Mouse (Mus musculus) MEL-GATA-1-ER (cell line): Measurements from ENCODE around the gene Gm44502.
"Not testable (repeated sequence)": the region's sequence is repeated elsewhere in the genome, so short reads cannot be mapped to it uniquely, and the experiment has no call there.

Experiments
- DNase-seq: peaks from one replicate; pipeline ENCODE4 v3.0.0-alpha.2; 2012; ENCODE audit warnings: low read depth; ENCODE audit errors: extremely low read depth

Gm44502 gene

GRCm38 (mm10) chr15:89453865-89454478 is 24.5 kb upstream of the Gm44502 start, which contains the start of gene Mapk8ip2:
Gene Mapk8ip2, plus strand, starts transcription at chr15:89453913.
- no peak for DNase-seq

- no peak for DNase-seq
Observed at GRCm38 (mm10) chr15:89452906-89453864, 23.7 kb upstream of the Gm44502 start.

DNA sequence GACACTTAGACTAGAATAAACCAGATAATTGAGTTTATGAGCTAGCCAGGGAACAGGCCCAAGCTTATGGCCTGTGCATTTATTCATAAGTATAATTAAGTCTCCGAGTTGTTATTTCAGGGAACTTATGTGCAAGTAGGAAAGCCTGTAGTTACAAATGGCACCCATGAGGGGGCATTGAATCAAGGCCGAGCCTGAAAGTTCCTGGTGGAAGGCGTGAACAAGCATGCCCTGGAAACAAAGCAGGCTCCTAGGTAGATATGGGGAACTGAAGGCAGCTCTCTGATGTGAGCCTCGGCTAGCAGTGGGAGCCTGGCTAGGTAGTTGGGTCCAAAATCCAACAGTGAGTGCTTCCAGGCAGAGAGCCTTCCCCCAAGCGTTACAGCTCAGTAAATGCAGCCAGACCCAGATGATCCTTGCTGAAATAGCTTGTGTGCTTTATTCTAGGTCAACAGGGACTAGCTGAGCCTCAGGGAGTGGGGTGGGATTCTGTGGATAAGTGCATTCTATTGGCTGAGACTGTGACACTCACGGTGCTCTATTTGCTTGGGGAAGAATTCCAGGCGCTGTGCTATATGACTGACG is 13.1 kb upstream of the Gm44502 start:
- no peak for DNase-seq

GRCm38 (mm10) chr15:89435878-89436277 is 6.4 kb upstream of the Gm44502 start:
- no peak for DNase-seq

DNA sequence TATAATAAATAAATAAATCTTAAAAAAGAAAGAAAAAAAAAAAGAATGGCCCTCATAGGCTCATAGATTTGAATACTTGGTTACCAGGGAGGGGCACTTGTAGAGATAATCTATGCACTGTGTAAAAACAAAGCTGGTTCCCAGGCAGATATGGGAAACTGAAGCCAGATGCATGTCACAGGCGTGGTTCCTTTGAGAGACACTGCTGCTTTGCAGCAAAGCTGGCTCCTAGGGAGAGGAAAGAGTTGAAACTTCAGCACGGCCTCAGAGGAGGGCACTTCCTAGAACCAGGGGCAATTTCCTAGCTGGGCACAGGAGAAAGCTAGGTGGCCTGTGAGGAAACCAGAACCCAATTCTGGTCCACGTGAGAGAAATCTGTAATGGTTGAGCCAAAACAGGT is 4.6 kb upstream of the Gm44502 start:
- no peak for DNase-seq

GRCm38 (mm10) chr15:89432946-89433345 is 3.5 kb upstream of the Gm44502 start:
- DNase-seq: no peak

DNA sequence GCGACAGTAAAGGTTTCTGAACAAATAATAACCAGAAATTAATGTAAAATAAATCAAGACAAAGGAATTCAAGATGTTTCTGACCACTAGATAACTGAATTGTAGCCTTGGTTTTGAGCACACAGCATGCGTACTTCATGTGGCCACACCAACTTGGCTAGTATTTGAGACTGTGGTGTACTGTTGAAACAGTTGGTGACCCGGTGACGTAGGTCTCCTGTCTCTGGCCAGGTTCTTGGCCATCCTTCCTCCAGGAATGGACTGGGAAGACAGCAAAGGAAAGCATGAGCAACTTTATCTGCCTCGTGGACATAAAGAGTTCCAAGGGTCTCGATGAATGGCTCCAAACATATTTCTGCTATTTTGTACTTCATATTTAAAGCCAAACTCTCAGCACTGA is 2.3 kb upstream of the Gm44502 start:
- DNase-seq: no peak

DNA sequence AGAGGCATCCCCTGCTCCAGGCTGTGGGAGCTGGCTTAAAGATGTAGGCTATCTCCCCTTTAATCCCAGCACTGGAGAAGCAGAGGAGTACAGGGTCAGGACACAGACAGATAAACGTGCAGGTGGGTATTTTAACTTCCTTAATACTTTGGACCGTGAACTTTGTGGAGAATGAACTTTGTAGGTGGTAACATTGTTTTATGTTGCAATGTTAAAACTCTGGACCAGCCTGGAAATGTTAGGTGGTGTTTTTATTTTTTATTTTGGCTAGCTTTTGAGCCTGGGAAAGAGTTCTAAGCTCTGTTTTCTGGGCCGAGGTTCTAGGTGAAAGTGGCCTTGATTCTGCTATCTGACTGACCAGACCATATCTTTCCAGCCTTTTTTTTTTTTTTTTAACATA is 1.8 kb upstream of the Gm44502 start:
- no peak for DNase-seq

DNA sequence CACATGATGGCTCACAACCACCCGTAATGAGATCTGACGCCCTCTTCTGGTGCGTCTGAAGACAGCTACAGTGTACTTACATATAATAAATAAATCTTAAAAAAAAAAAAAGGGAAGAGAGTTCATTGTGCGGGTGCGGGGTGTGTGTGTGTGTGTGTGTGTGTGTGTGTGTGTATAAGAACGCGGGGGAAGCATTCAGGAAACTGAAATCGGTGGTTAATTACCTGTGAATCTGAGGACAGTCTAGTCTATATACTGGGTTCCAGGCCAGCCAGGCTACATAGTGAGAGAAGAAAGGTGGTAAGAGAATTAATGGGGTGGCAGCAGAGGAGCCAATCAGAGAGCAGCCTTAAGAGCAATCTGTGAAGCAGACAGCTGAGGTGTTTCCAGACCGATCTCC is 1.3 kb upstream of the Gm44502 start:
- not testable (repeated sequence) for DNase-seq

- peak; percentile 42 for DNase-seq
Observed at GRCm38 (mm10) chr15:89430341-89430740, 845 bp upstream of the Gm44502 start.

DNA sequence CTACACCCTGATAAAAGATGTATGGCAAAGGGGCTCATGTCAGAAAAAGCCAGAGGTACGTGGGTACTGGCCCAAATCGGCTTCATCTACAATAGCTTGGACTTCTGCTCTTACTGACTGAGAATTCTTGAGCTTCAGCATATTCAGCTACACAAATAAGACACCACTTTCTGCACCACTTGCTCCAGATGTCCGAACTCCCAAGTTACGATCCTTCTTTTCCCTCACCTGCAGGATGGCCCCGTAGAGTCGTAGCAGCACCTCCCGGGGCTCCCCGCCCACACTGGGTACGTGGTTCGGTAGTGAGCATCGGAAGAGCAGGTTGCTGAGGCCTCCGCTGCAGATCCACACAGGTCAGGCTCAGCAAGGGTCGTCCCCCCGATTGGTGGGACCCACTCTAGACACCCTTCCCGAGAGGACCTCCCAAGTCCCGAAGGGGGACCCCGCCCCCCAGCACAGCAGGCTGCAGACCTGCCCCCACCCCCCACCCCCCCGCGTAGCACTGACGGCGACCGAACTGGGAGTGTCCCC is 610 bp downstream of the Gm44502 start:
- DNase-seq: no peak

GRCm38 (mm10) chr15:89428136-89428790 is 1.2 kb downstream of the Gm44502 start:
- DNase-seq: no peak

GRCm38 (mm10) chr15:89426716-89427115 is 2.8 kb downstream of the Gm44502 start:
- no peak for DNase-seq

DNA sequence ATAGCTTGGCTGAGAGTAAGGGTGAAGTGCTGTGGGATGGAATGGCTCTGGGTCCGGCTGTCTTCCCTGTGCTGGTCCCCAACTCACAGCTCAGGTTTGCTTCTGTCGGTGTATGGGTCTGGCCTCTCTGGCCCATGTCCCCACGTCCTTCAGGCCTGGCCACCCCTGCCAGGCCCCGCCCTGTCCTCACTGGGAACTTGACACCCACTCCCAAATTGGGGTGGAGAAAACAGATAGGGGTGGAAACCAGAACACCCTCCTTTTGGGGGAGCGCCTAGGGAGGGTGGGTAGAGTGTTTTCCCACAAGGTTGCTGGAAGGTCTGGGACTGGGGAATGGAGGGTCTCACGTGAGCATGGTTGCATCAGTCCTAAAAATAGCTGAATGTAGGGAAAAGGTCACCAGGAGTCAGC is 3.8 kb downstream of the Gm44502 start, which contains the start of gene Cpt1b:
Gene Cpt1b (minus strand): TSS at position 153 of the 411 bp plus-strand sequence.
- DNase-seq: no peak

DNA sequence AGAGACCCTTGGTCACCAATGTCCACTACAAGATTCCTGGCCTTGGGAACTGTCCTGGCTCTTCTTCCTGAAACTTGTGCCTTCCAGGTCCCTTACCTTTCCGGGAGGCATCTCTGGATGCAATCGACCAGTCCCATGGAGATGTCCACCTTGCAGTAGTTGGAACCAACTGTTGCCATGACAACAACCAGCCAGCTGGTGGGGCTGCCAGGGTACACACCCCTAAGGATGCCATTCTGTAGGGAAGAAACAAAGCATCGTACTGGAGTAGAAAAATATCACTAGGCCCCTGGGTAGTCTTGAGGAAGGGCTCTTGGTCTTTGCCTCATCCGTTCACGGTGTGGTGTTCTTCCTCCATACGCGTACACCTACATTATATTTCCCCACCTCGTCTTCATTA is 4.9 kb downstream of the Gm44502 start:
- DNase-seq: no peak

DNA sequence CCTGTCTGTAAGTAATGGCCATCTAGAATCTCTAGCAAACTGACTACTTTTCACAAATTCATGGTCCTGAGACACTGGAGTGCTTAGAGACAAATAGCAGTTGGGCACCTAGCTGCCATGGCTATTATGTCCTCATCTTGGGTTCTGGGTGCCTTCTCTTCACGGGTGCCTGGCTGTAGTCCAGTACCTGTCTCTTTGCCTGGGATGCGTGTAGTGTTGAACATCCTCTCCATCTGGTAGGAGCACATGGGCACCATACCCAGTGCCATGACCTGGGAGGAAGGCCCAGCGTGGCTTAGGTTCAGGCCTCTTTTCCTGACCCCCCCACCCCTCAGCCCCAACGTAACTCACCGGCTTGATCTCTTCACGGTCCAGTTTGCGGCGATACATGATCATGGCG is 7.6 kb downstream of the Gm44502 start:
- DNase-seq: no peak

DNA sequence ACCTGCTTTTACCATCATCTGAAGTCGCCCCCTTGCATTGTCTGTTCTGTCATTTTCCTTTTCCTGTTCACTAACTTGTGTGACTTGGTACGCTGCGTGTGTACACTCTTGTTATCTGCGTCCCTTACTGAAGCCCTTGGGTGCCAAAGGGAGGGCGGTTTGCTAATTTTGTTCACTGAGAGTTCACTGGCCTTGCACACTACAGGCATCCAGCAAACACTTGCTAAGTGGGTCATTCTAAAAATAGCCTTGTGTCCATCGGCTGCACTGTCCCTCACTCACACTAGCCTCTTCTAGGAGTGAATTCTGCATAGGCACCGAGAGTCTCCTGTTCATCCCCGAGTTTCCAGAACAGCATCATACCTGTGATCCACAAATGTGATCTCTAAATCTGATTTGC is 14.2 kb downstream of the Gm44502 start:
- no peak for DNase-seq

DNA sequence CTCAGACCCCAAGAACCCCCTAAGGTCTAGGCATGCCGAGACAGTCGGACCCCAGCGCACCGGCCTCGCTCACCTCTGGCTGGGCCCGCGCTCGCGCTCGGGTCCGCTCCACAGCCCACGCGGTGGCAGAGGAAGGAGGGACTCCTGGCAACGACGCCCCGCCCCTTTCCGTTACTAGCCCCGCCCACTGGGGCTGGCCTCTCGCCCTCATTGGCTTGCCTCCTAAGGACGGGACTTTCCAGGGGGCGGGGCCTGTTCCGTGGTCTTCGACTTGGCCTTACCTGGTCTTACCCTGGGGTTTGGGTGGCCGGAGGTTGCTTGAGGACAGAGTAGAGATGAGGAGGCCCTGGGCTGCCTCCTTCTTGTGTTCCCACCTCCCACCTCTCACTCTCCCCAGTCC is 19.4 kb downstream of the Gm44502 start, which contains the start of gene Syce3:
Gene Syce3 (minus strand): TSS at position 386 of the 400 bp plus-strand sequence.
- no peak for DNase-seq

DNA sequence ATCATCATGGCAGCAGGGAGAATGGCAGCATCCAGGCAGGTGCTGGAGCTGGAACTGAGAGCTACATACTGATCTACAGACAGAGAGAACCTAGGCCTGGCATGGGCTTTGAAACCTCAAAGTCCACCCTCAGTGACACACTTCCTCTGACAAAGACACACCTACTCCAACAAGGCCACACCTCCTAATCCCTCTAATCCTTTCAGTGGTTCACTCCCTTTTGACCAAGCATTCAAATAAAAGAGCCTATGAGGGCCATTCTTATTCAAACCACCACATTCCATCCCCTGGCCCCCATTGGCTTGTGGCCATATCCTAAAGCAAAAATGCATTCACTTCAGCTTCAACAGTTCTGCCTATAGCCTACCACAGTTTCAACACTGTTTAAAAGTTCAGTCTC is 22.8 kb downstream of the Gm44502 start:
- no peak for DNase-seq

DNA sequence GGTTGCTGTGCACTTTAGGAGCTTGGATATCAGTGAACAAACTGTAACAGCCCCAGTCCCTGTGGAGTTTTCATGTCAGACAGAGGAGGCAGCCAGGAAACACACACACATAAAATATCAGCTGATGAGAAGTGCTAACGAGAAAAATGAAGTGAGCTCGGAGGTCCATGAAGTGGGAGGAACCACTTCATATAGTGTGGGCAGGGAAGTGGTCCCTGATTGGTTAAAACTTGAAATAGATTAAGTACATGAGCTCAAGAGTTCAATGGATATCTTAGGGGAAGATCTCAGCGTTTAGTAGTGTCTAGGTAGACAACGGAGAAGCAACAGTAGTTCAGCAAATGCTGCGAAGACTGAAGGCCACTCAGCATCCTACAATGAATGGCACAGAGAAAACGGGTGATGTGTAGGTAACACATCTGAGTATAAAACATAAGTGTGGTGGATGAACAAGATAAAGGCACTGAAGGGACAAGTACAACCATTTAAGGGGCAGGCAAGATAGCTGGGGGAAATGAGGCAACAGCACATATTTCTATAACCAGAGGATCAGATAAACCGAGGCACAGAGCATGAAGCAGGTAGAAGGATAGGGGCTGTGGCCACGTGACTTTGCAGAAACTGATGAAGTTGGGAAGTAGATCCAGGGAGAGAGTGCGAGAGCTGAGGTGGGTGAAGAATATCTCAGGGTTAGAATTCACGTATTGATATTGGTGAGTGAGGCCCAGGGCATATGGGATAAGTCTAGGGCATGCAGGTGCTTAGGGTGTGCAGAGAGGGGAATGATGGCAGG is 24.5 kb downstream of the Gm44502 start:
- peak; percentile 36 for DNase-seq
